Mouse (Mus musculus): ENCODE data around the gene Cptp. TPM values are rescaled to one million over a fixed set of nuclear protein-coding genes. Genes with fewer than 3 reads are reported as not detected.

The Cptp gene
- 21.1 and 25.2 TPM in 2 replicates for polyA plus RNA-seq (2015; fragmentation: Nextera tagmentation; extraction: Ambion mirVana)

DNA sequence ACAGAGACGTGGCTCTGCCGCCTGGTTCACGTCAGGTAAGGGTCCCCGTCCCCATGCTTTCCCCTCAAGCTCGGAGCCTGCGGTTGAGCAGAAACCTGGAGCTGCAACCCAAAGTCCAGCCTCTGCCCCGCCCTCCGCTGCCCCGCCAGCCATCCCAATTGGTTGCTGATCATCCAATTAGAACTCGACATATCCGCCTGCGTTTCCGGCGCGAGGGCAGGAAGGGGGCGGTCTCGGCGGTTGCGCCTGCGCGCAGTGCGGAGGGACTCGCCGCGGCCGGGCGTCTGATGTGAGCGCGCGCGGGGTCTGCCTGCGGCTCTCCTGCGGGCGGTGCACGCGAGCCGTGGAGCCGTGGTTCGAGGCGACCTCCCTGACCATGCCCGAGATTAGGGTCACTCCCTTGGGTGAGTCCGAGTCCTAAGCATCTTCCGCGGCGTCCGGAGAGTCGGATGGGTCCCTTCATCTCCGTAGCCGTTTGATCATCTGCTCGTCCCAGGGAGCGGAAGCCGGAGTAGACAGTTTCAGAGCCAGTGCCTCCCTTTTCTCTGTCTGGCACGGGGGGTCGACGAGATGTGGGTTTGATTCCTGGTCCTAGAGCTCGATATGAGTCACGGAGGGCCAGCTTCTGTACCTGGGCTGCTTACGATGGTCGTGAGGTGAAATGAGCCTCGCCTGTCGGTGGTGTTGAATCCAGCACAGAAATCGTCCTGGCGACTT, at the start of gene Cptp, which contains the start of gene Ints11:
Gene Cptp, minus strand, starts transcription at position 124 of the 717 bp plus-strand sequence.
Gene Ints11, plus strand, starts transcription at position 230 of the 717 bp plus-strand sequence.
- Histone ChIP-seq H3K27me3 (no peaks in the 10 kb centered on the region), H3K9me3 (no peaks in the 10 kb centered on the region), H3K4me2 (peak within 1 kb of the TSS; percentile 99), H3K27ac (replicated peaks) (peak within 1 kb of the TSS; percentile 69), H3K4me1 (replicated peaks) (peaks cover 33% of the 10 kb centered on the region), H3K36me3 (peaks cover 50% of the 10 kb centered on the region), H3K4me3 (peak within 1 kb of the TSS; percentile 77), H3K9ac (peak within 1 kb of the TSS; percentile 93)
- peak; percentile 96 for ATAC-seq (ENCODE audit: low read depth)
- WGBS = under 1% methylated on average over 63 of the region's 63 CpGs

DNA sequence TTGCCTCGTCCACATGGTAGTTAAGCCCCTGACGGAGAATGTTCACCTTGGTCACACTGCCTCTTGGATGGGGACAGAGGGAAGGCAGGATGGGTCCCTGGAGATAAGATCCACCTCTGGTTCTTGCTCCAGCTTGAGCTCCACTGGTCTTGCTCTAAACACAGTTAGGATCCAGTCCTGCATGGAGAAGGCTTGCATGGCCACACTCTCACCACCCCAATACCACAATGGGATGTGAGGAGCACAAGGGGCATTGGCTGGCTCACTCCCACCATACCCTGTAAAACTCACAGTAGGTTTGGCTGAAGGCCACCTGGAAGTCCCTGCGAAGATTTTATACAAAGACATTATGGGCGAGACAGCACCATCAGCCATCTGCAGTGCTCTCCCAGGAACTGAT, 39.5 kb upstream of the Cptp start:
- Histone ChIP-seq H3K9me3 (no peaks in the 10 kb centered on the region), H3K36me3 (peaks cover 42% of the 10 kb centered on the region), H3K4me3 (no peak overlapping the region), H3K27me3 (no peaks in the 10 kb centered on the region), H3K27ac (replicated peaks) (no peak overlapping the region), H3K4me2 (no peak overlapping the region), H3K9ac (no peak overlapping the region), H3K4me1 (replicated peaks) (no peaks in the 10 kb centered on the region)
- ATAC-seq (ENCODE audit: low read depth) = no peak
- 94% methylated on average over 4 of the region's 4 CpGs for WGBS

GRCm38 (mm10) chr4:155908281-155908680, 39.0 kb upstream of the Cptp start:
- no peaks in the 10 kb centered on the region for H3K4me1 ChIP-seq (replicated peaks)
- H3K9ac ChIP-seq = no peak overlapping the region
- ATAC-seq (ENCODE audit: low read depth) = peak; percentile 38; the same call in 1 of the 2 replicates
- H3K4me3 ChIP-seq = no peak overlapping the region
- H3K27ac ChIP-seq (replicated peaks) = no peak overlapping the region
- no peak overlapping the region for H3K4me2 ChIP-seq
- no peaks in the 10 kb centered on the region for H3K27me3 ChIP-seq
- no peaks in the 10 kb centered on the region for H3K9me3 ChIP-seq
- peaks cover 47% of the 10 kb centered on the region for H3K36me3 ChIP-seq
- WGBS = 83% methylated on average over 7 of the region's 7 CpGs

- no peak for ATAC-seq (ENCODE audit: low read depth)
- WGBS = 82% methylated on average over 11 of the region's 11 CpGs
Observed at GRCm38 (mm10) chr4:155907003-155907402, 37.8 kb upstream of the Cptp start.

GRCm38 (mm10) chr4:155906125-155906524, 36.9 kb upstream of the Cptp start:
- Histone ChIP-seq H3K4me2 (no peak overlapping the region), H3K4me1 (replicated peaks) (no peaks in the 10 kb centered on the region), H3K36me3 (peaks cover 68% of the 10 kb centered on the region), H3K4me3 (no peak overlapping the region), H3K27me3 (no peaks in the 10 kb centered on the region), H3K9me3 (no peaks in the 10 kb centered on the region), H3K9ac (no peak overlapping the region), H3K27ac (replicated peaks) (no peak overlapping the region)
- ATAC-seq (ENCODE audit: low read depth) = no peak
- WGBS = 86% methylated on average over 9 of the region's 9 CpGs

More at GRCm38 (mm10) chr4:155907003-155907402, 37.8 kb upstream of the Cptp start:
- Histone ChIP-seq H3K36me3 (peaks cover 59% of the 10 kb centered on the region), H3K9me3 (no peaks in the 10 kb centered on the region), H3K4me3 (no peak overlapping the region), H3K4me2 (no peak overlapping the region), H3K27ac (replicated peaks) (no peak overlapping the region), H3K27me3 (no peaks in the 10 kb centered on the region), H3K9ac (no peak overlapping the region), H3K4me1 (replicated peaks) (no peaks in the 10 kb centered on the region)

- 85% methylated on average over 13 of the region's 13 CpGs for WGBS
- H3K9ac ChIP-seq = no peak overlapping the region
- peaks cover 73% of the 10 kb centered on the region for H3K36me3 ChIP-seq
Observed at GRCm38 (mm10) chr4:155905634-155906033, 36.4 kb upstream of the Cptp start.

DNA sequence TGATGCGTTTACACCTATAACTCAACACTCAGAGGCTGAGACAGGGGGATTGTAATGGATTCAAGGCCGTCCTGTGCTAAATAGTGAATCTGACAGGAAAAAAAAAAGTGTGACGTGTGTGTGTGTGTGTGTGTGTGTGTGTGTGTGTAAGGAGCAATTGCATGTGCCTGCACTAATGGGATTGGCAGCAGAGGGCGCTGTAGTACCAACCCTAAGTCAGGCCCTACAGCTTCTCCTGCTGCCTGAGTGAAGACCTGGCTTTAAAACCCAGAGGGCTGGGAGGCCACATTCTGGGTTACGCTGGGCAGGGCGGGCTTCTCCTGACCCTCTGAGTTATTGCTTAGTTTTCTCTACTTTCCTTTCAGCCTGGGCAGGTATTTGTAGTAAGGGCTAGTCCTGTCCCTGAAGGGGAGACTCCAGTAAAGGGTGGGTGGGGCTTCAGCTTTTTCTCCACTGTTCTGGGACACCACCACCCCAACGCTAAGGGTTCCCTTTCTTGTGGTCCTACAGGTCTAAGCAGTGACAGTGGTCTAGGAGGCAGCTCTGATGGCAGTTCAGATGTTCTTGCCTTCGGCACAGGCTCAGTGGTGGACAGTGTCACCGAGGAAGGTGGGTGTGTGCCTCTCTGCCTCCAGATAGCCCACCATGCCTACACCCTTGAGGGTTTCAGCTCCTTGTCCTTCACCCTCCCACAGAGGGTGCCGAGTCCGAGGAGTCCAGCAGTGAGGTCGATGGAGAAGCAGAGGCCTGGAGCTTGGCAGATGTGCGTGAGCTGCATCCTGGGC, 35.3 kb upstream of the Cptp start:
- Histone ChIP-seq H3K36me3 (peaks cover 84% of the 10 kb centered on the region), H3K4me3 (no peak overlapping the region), H3K27ac (replicated peaks) (no peak overlapping the region), H3K4me2 (no peak overlapping the region), H3K9ac (no peak overlapping the region), H3K4me1 (replicated peaks) (no peaks in the 10 kb centered on the region), H3K27me3 (no peaks in the 10 kb centered on the region), H3K9me3 (no peaks in the 10 kb centered on the region)
- 91% methylated on average over 13 of the region's 13 CpGs for WGBS
- ATAC-seq (ENCODE audit: low read depth) = no peak

More at GRCm38 (mm10) chr4:155905634-155906033, 36.4 kb upstream of the Cptp start:
- ATAC-seq (ENCODE audit: low read depth) = no peak
- no peak overlapping the region for H3K27ac ChIP-seq (replicated peaks)
- H3K27me3 ChIP-seq = no peaks in the 10 kb centered on the region
- H3K4me3 ChIP-seq = no peak overlapping the region
- no peak overlapping the region for H3K4me2 ChIP-seq
- no peaks in the 10 kb centered on the region for H3K4me1 ChIP-seq (replicated peaks)
- no peaks in the 10 kb centered on the region for H3K9me3 ChIP-seq

DNA sequence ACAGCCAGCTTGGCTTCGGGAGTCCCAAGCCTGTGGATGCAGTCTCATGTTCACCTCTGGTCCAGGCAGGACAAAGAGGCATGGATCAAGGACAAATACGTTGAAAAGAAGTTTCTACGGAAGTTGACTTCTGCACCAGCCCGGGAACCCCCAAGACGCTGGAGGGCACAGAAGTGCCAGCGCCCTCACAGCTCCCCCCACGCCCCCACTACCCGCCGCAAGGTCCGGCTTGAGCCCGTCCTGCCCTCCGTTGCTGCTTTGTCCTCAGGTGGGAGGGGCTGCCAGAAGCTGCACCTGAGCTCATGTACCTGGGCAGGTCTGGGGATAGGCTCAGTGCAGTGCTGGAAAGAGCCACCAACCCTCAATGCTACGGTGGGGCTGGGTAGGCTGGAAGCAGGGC, 34.0 kb upstream of the Cptp start:
- no peaks in the 10 kb centered on the region for H3K4me1 ChIP-seq (replicated peaks)
- no peaks in the 10 kb centered on the region for H3K27me3 ChIP-seq
- no peak overlapping the region for H3K9ac ChIP-seq
- H3K4me3 ChIP-seq = no peak overlapping the region
- H3K4me2 ChIP-seq = no peak overlapping the region
- no peak for ATAC-seq (ENCODE audit: low read depth)
- no peak overlapping the region for H3K27ac ChIP-seq (replicated peaks)
- WGBS = 95% methylated on average over 13 of the region's 13 CpGs
- no peaks in the 10 kb centered on the region for H3K9me3 ChIP-seq
- H3K36me3 ChIP-seq = peaks cover 97% of the 10 kb centered on the region

- Histone ChIP-seq H3K4me3 (no peak overlapping the region), H3K27me3 (no peaks in the 10 kb centered on the region), H3K36me3 (peaks cover 93% of the 10 kb centered on the region), H3K4me1 (replicated peaks) (no peaks in the 10 kb centered on the region), H3K4me2 (no peak overlapping the region), H3K27ac (replicated peaks) (no peak overlapping the region), H3K9me3 (no peaks in the 10 kb centered on the region), H3K9ac (no peak overlapping the region)
- ATAC-seq (ENCODE audit: low read depth) = no peak
- 85% methylated on average over 3 of the region's 3 CpGs for WGBS
Observed at GRCm38 (mm10) chr4:155901205-155901604, 32.0 kb upstream of the Cptp start.

DNA sequence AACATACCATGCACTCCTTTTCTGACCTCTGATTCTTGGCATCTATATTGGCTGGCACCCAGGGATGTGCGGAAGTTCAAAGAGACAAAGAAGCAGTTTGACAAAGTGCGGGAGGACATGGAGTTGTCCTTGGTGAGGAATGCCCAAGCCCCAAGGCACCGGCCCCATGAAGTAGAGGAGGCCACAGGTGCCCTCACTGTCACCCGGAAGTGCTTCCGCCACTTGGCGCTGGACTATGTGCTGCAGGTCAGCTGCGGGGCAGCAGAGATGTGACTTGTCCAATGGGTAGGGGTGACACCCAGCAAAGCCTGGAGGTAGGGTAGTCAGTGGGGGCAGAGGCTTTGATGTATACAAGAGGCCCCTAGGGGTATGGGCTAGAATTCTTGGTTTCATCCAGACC, 30.1 kb upstream of the Cptp start:
- WGBS = 94% methylated on average over 7 of the region's 7 CpGs
- no peak for ATAC-seq (ENCODE audit: low read depth)

GRCm38 (mm10) chr4:155898318-155898717, 29.1 kb upstream of the Cptp start:
- no peak overlapping the region for H3K4me3 ChIP-seq
- no peaks in the 10 kb centered on the region for H3K27me3 ChIP-seq
- WGBS = 98% methylated on average over 2 of the region's 2 CpGs
- no peak overlapping the region for H3K27ac ChIP-seq (replicated peaks)
- no peak for ATAC-seq (ENCODE audit: low read depth)
- no peak overlapping the region for H3K4me2 ChIP-seq
- peaks cover 27% of the 10 kb centered on the region for H3K4me1 ChIP-seq (replicated peaks)
- H3K9ac ChIP-seq = no peak overlapping the region
- H3K36me3 ChIP-seq = peaks cover 69% of the 10 kb centered on the region
- no peaks in the 10 kb centered on the region for H3K9me3 ChIP-seq

More for the DNA sequence above, 30.1 kb upstream of the Cptp start:
- Histone ChIP-seq H3K4me3 (no peak overlapping the region), H3K4me1 (replicated peaks) (peaks cover 17% of the 10 kb centered on the region), H3K36me3 (peaks cover 79% of the 10 kb centered on the region), H3K9me3 (no peaks in the 10 kb centered on the region), H3K27me3 (no peaks in the 10 kb centered on the region), H3K27ac (replicated peaks) (no peak overlapping the region), H3K4me2 (no peak overlapping the region), H3K9ac (no peak overlapping the region)

- ATAC-seq (ENCODE audit: low read depth) = no peak
- H3K4me3 ChIP-seq = no peak overlapping the region
- H3K36me3 ChIP-seq = peaks cover 50% of the 10 kb centered on the region
- H3K27me3 ChIP-seq = no peaks in the 10 kb centered on the region
- no peaks in the 10 kb centered on the region for H3K9me3 ChIP-seq
- 96% methylated on average over 12 of the region's 12 CpGs for WGBS
- H3K27ac ChIP-seq (replicated peaks) = no peak overlapping the region
- H3K4me1 ChIP-seq (replicated peaks) = peaks cover 35% of the 10 kb centered on the region
- no peak overlapping the region for H3K9ac ChIP-seq
- no peak overlapping the region for H3K4me2 ChIP-seq
Observed at GRCm38 (mm10) chr4:155896461-155896860, 27.2 kb upstream of the Cptp start.

Data from neural tube, embryonic 13.5 days (tissue).